Mouse (Mus musculus): ENCODE results near the gene Gm5089. TPM values are rescaled to one million over a fixed set of nuclear protein-coding genes. Genes with fewer than 3 reads are reported as not detected.

Gene Gm5089
- total and polyA plus RNA-seq, 3 experiments, result not detected

DNA sequence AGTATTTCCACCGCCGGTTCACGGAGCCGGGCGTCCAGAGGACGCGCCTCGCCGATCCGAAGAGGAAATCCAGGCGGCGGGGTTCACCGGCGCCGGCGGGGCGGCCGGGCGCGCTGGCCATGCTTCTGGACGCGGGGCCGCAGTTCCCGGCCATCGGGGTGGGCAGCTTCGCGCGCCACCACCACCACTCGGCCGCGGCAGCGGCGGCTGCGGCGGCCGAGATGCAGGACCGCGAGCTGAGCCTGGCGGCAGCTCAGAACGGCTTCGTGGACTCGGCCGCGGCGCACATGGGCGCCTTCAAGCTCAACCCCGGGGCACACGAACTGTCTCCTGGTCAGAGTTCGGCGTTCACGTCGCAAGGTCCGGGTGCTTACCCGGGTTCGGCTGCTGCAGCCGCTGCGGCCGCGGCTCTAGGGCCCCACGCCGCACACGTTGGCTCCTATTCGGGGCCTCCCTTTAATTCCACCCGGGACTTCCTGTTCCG, 24.7 kb upstream of the Gm5089 start:
- no peaks in the 10 kb centered on the region for H3K4me1 ChIP-seq (ENCODE audit: control insufficient read depth in 1 of 2, insufficient read depth in 2 of 2, low read length in 2 of 2)
- H3K9me3 ChIP-seq (replicated peaks; ENCODE audit: insufficient read depth, low read length), result no peaks in the 10 kb centered on the region
- H3K36me3 ChIP-seq (ENCODE audit: control insufficient read depth in 1 of 2, insufficient read depth in 2 of 2, low read length in 2 of 2), result no peaks in the 10 kb centered on the region
- H3K4me3 ChIP-seq (ENCODE audit: control insufficient read depth in 1 of 2, insufficient read depth in 1 of 2, low read depth in 2 of 2, low read length in 2 of 2), result no peak overlapping the region
- no peak overlapping the region for H3K27ac ChIP-seq (ENCODE audit: control insufficient read depth, low read depth, low read length)
- DNase-seq (ENCODE audit: low read depth, low spot score), result no peak
- H3K9ac ChIP-seq (ENCODE audit: control insufficient read depth, low read depth, low read length, poor library complexity, severe bottlenecking), result no peak overlapping the region
- H3K79me2 ChIP-seq (ENCODE audit: control insufficient read depth, insufficient read depth, low read length, poor library complexity), result no peaks in the 10 kb centered on the region
- H3K27me3 ChIP-seq (ENCODE audit: control insufficient read depth in 1 of 2, insufficient read depth in 2 of 2, low read length in 2 of 2), result no peaks in the 10 kb centered on the region
- TF ChIP-seq KAT2A (conservative IDR thresholded peaks at IDR 0.05; ENCODE audit: low read depth, low read length) (no peak), POLR2AphosphoS2 (IDR thresholded peaks at IDR 0.05; ENCODE audit: low read length) (no peak), SMC3 (IDR thresholded peaks at IDR 0.05; ENCODE audit: low read depth, low read length) (no peak)

DNA sequence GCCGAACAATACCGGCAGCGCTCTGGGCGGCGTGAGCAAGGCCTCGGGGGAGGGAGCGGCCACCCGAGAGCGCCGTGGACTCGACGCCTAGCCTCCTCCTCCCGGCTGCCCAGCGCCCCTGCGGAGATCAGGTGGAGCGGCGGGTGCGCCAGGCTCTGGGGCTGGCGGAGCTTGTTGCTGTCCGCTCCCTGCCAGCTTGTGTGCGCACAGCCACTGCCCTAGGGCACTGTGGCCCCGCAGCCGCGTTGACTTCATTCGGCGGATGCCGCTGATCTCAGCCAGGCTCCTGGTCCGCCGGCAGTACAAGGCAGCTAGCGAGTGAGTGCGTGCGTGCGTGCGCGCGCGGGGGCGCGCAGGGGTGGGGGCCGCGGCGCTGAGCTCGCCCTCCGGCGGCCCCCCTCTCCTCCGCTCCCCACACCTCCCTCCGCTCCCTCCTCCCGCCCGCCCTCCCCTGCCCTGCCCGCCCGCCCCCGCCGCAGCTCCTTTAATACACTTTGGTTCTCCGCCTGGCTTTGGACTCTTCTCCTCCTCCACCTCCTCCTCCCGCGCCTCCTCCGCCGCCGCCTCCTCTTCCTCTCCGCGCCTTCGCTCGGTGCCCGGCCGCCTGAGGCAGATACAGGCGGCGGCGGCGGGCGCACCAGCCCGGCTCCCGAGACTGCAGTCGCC, 24.1 kb upstream of the Gm5089 start, which contains the start of gene Zic2:
Zic2 (plus strand) TSS at position 545 of the 666 bp plus-strand sequence.
- no peak for DNase-seq (ENCODE audit: low read depth, low spot score)
- no peaks in the 10 kb centered on the region for H3K9me3 ChIP-seq (replicated peaks; ENCODE audit: insufficient read depth, low read length)
- no peaks in the 10 kb centered on the region for H3K27me3 ChIP-seq (ENCODE audit: control insufficient read depth in 1 of 2, insufficient read depth in 2 of 2, low read length in 2 of 2)
- H3K4me3 ChIP-seq (ENCODE audit: control insufficient read depth in 1 of 2, insufficient read depth in 1 of 2, low read depth in 2 of 2, low read length in 2 of 2), result no peak within 1 kb of the TSS
- H3K27ac ChIP-seq (ENCODE audit: control insufficient read depth, low read depth, low read length), result no peak within 1 kb of the TSS
- TF ChIP-seq MYC (IDR thresholded peaks at IDR 0.05; ENCODE audit: low read depth, low read length) (no peak), ELF1 (IDR thresholded peaks at IDR 0.05; ENCODE audit: low read depth, low read length) (no peak), E2F4 (IDR thresholded peaks at IDR 0.05; ENCODE audit: borderline replicate concordance, low read depth, low read length) (no peak), GATA1 (IDR thresholded peaks at IDR 0.05; ENCODE audit: low read depth, low read length) (no peak), MAZ (IDR thresholded peaks at IDR 0.05; ENCODE audit: low read depth, low read length) (no peak), ETS1 (IDR thresholded peaks at IDR 0.05; ENCODE audit: low read depth, low read length) (no peak), MAX (IDR thresholded peaks at IDR 0.05; ENCODE audit: low read length) (no peak), POLR2AphosphoS5 (IDR thresholded peaks at IDR 0.05; ENCODE audit: borderline replicate concordance, low read depth, low read length) (no peak), NELFE (IDR thresholded peaks at IDR 0.05; ENCODE audit: low read depth, low read length) (no peak), TBP (IDR thresholded peaks at IDR 0.05; ENCODE audit: low read depth, low read length) (no peak), MEF2A (IDR thresholded peaks at IDR 0.05; ENCODE audit: extremely low read depth, insufficient replicate concordance, low read depth, low read length, poor library complexity, severe bottlenecking) (no peak), MAFK (IDR thresholded peaks at IDR 0.05; ENCODE audit: borderline replicate concordance, low read depth, low read length) (no peak), ZMIZ1 (IDR thresholded peaks at IDR 0.05; ENCODE audit: low read depth, low read length) (no peak)
- no peak within 1 kb of the TSS for H3K9ac ChIP-seq (ENCODE audit: control insufficient read depth, low read depth, low read length, poor library complexity, severe bottlenecking)
- no peaks in the 10 kb centered on the region for H3K4me1 ChIP-seq (ENCODE audit: control insufficient read depth in 1 of 2, insufficient read depth in 2 of 2, low read length in 2 of 2)
- no peaks in the 10 kb centered on the region for H3K36me3 ChIP-seq (ENCODE audit: control insufficient read depth in 1 of 2, insufficient read depth in 2 of 2, low read length in 2 of 2)
- no peaks in the 10 kb centered on the region for H3K79me2 ChIP-seq (ENCODE audit: control insufficient read depth, insufficient read depth, low read length, poor library complexity)
